Mouse (Mus musculus): ENCODE results near the gene Arid2. TPM values are rescaled to one million over a fixed set of nuclear protein-coding genes. Genes with fewer than 3 reads are reported as not detected.

The Arid2 gene
- total RNA-seq, 2 experiments from 2014 or later, result 39.9 to 52.9 TPM

GRCm38 (mm10) chr15:96345312-96345849 lies 58.1 kb downstream of the Arid2 start:
- no peak for DNase-seq

DNA sequence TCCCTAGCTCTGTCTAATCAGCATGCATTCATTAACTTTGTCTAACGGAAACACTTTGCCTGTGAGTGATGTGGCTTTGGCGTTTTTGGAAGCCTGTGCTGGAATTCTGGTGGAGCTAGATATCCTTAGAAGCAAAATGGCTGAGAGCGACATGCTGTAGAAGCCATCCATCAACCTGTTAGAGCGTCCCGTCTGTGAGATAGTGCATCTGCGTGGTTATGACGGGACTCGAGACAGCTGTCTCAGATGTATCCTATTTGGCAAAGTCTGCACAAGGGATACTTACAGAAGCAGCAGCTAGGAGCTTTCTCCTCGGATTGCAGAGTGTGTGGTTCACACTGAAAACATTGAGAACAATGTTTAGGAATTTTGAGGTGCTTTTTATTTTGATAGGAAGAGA lies 64.1 kb downstream of the Arid2 start:
- no peak for DNase-seq

- DNase-seq, result no peak
These were observed 71.6 kb downstream of the Arid2 start for GRCm38 (mm10) chr15:96358871-96359270.

DNA sequence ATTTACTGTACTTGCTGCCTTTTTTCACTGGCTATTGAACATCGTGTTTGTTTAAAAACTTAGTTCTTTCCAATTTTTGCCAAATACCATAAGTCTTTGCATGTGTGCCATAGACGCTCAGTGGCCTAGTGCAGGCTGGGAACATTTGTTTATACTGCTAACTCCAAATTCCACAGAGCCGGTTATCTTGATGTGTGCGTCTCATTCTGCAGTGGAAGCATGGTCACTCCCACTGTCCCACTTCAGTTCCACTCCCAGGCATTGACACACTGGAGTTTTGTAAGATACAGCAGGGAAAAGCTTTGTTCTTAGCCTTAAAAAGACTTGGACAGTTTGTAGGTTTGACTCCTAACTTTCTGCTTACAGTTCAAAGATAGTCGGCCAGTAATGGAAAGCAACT lies 73.3 kb downstream of the Arid2 start:
- no peak for DNase-seq

DNA sequence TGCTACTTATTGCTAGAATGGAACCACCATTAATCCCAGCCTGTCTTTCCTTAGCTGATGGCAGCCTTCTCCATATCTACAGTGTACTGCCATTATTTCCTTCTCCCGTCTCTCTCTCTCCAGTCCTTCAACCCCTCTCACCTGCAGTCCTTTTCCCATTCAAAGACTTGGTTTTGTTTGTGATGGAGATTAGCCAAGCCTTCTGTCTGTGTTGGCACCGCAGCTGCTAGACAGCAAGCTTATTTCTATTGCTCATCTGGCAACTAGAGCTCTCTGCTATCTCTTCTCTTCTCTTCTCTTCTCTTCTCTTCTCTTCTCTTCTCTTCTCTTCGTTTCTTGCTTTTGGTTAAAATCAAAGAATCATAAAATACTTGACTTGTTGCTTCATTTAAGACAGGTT lies 78.0 kb downstream of the Arid2 start:
- no peak for DNase-seq

DNA sequence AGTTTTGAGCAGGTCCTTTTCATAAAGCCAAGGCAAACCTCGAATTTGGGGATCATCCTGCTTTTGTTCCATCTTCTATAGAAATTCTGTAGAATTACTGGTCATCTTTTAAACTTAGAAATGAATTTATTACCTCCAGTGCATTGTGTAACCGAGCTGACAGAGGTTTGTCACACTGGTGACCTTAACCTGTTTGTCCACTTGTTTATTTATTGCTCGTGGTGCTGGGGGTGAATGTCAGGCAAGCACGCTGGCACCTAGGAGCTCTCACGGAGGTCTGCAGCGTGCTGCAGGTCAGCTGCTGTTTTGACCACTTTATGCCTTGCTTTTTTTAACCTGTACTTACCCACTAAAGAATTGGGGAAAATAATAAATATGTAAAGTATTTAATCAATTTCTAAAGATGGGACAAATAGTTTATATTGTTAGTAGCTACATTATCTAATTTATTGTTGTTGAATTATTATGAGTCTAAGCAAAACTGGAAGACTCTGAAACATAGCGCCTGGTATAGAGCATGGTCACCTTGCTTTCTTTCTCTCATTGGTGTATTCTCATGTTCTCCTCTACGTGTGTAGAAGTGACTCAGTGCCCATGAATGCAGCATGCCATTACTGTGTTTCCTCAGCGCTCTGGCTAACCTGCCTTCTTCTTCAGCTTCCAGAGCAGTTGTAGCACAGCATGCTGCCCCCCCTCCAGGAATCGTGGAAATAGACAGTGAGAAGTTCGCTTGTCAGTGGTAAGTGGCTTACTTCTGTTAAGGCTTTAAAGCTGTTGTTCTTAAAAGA lies 79.1 kb downstream of the Arid2 start:
- DNase-seq, result peak; percentile 21

DNA sequence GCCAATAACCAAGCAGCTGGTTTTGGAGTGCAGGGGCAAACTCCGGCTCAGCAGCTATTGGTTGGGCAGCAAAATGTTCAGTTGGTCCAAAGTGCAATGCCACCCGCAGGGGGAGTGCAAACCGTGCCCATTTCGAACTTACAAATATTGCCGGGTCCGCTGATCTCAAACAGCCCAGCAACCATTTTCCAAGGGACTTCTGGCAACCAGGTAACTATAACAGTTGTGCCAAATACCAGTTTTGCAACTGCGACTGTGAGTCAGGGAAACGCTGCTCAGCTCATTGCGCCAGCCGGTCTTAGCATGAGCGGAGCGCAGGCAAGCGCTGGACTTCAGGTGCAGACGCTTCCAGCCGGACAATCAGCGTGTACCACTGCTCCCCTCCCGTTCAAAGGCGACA lies 84.0 kb downstream of the Arid2 start:
- DNase-seq, result no peak

- DNase-seq, result no peak
These were observed 85.3 kb downstream of the Arid2 start for GRCm38 (mm10) chr15:96372628-96373027.

- DNase-seq, result peak; percentile 18
These were observed 85.8 kb downstream of the Arid2 start for GRCm38 (mm10) chr15:96373161-96373560.

DNA sequence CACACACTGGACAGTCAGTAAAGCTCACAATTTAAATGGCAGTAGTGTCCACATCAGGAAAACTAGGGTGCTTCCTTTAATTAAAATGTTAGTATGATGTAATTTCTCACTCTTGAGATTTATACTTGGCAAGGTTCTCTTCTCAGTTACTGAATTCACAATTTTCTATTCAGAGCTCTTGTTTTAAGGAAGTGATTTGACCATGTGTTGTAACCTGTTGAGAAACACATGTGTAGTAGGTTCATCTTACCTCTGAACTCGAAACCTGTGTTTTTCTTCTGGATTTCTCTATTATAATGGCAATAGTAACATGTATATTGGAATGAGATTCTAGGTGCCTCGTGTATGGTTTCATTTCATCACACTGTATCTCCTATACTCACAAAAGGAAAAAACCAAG lies 88.9 kb downstream of the Arid2 start:
- no peak for DNase-seq

DNA sequence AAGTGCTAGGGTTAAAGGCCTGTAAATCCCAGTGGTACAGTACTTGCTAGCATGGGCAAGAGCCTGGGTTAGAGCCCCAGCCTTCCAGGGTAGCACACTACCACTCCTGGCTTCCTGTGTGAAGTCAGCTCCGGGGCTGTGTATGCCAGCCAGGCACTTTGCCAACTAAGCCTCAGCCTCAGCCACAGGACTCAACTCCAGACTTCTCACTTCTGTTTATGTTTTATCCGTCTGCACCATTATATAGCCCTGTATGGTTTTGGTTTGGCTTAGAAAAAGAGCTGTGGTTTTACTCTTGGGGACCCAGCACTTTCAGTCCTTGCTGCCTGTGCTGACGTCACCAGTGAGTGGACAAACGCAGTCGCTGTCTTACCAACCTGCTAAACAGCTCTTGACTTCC lies 89.9 kb downstream of the Arid2 start:
- DNase-seq, result peak; percentile 51

DNA sequence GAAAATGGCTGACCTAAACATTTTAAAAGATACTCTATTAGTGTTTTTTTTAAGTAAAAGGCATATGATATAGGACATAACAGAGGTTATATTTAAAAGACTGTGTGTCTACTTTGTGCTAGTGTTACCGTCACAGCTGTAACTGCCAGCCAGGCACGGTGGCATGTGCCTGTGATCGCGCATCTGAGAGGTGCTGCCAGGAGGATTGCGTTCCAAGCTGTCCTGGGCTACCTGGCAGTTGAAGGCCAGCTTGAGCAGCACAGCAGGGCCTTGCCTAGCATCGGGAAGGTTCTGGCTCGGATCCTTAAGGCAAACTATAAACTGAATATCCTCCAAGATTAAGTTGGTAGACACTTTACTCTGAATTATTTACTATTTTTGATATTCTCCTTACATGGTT lies 90.4 kb downstream of the Arid2 start:
- peak; percentile 15 for DNase-seq

- no peak for DNase-seq
These were observed 94.9 kb downstream of the Arid2 start for GRCm38 (mm10) chr15:96382223-96382622.

DNA sequence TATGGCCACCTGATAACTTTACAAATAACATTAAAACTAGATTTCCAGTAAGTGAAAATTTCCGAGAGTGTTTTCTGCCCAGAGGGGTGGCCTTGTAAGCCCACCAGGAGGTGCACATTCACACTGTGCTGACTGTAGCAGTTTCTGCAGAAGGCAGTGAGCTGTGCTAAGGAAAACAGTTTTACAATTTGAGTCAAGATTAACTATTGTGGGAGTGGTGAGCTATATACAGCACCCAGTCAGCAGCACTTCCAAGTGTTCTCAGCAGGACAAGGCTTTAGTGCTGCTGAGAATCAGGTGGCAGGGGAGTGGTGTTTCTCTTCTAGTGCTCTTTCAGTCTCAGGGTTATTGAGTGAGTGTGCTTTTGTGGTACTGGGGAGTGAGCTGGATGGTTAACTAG lies 101.2 kb downstream of the Arid2 start:
- no peak for DNase-seq

DNA sequence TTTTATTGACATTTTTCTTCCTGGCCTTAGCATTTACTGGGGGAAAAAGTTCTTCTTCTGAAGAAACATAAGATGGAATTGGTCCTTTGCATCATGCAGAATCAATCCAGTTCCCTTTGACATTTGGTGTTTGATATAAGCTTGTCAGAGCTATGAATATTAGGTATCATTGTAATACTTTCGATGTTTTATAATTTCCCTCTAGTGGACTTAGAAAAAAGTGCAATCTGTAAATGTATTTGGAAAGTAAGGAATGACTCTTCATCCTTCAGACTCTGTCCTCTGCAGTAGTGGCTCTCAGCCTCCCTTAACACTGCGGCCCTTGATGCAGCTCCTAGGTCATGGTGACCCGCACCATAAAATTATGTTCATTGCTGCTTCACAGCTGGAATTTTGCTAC lies 105.6 kb downstream of the Arid2 start:
- DNase-seq, result no peak

- DNase-seq, result no peak
These were observed 107.8 kb downstream of the Arid2 start for GRCm38 (mm10) chr15:96395071-96395470.

GRCm38 (mm10) chr15:96396641-96397344 lies 109.5 kb downstream of the Arid2 start:
- DNase-seq, result no peak

DNA sequence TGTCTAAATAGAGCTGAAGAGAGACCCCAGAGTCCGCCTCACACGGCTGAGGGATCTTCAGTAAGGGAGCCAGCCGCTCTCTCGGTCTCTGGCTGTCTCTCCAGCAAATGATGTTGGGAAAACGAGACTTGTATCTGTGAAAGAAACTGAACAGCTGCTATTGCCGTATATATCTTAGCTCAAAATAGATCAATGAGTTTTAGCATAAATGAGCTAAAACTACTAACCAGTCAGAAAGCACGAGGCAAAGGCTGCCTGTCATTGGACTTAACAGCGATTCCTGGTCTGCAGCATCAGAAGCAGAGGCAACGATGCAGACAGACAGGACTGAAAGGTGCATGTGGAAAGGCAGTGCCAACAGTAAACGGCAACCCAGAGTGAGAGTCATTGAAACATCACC lies 111.0 kb downstream of the Arid2 start:
- DNase-seq, result no peak

DNA sequence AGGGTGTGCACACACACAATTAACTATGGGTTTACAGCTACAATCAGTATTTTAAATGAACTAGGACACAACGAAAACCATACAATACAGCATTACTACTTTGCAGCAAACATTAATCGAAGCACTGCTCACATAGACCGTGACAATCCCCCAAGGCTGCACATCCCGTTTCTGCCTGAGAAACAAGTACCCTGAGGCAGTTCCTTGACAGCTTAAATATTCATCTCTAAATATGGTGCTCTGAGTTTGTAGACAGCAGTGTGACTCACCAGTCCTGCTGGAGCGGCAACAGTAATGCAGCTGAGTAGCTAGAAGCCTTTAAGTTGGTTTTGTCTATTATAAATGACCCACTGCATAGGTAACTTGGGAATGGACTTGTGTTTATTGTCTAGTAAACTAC lies 118.2 kb downstream of the Arid2 start:
- no peak for DNase-seq

DNA sequence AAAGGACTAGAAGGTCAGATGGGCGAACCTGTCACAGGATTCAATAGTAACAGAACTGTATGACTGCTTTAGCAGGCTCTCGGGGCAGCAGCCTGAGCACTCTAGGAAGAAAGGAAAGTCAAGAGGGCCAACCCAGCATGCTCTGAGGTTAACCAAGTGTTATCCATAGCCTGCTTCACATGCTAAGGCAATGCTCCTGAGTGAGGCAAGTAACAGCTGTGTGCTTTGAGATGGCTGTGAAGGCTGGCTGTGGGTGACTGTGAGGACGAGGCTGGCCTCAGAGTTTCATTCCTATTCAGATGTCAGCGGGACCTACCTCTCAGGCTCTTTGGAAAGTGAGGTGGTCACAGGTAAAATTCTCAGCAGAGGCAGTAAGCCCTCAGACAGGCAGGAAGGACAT lies 118.9 kb downstream of the Arid2 start:
- DNase-seq, result no peak

DNA sequence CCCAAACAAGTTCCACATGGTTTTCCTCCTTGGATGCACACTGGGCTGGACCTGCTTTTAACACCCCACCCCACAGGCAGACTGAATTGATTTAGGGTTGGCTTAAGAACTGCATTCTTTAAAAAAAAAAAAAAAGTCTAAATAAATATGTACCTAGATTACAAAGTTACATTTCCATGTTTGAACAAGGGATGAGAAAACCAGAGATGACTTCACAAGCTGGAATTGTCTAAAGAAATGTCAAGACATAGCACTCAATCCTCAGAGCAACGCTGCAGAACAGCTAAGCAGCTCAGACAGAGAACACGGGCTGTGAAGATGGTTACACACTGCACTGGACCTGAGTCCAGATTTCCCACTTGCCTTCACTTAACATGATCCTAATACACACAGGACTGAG lies 119.8 kb downstream of the Arid2 start:
- no peak for DNase-seq

DNA sequence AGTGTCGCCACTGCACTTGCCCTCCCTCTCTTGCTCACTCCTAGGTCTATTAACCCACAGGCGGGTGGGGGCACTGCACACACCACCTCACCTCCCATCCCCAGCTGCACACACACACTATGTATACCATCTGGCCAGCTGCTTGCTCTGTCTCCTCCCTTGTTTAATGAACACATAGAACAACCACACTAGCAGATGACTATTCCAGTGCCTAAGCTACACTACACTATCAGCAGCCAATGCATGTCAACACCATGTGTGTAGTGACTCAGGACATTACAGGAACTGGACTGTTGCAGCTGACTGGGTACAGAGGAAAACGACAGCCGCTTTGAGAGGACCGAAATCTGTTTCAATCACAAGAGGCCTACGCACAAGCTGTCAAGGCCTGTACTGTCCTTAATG lies 121.4 kb downstream of the Arid2 start:
- DNase-seq, result no peak

- no peak for DNase-seq
These were observed 130.8 kb downstream of the Arid2 start for GRCm38 (mm10) chr15:96418161-96418560.

DNA sequence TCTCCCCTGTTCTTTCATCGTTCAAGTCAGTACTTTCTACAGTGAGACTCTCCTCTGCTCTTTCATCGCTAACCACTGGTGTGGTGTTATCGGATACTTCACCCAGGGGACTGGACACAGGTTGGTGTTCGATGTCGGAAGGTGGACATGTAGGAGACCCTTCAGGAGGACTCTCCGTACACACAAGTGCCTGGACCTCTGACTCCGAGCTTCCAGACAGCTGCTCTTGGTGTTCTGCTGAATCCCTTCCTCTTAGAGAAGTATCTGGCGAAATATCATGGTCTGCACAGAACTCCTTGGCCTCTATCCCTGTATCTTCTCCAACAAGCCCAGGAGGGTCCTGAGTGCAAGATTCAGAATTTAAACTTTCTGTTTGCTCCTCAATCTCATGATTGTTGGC lies 132.6 kb downstream of the Arid2 start:
- no peak for DNase-seq

Data from adrenal gland, postnatal 10 days (tissue).